Mouse (Mus musculus) layer of hippocampus, adult 2 months (tissue): ENCODE data around the gene Col13a1. TPM values are rescaled to one million over a fixed set of nuclear protein-coding genes. Genes with fewer than 3 reads are reported as not detected.

Experiments
- DNase-seq, 2 experiments: peaks; one replicate each; pipeline ENCODE4 v3.0.0; 2022; ENCODE audit warnings: low spot score in 2 of 2
- H3K27ac ChIP-seq: fragments of 200-600 bp; 2 replicates; pipeline ENCODE4 v1.8.1; 2022
- H3K4me3 ChIP-seq: fragments of 200-600 bp; 2 replicates; pipeline ENCODE4 v1.8.1; 2022; ENCODE audit warnings: mild to moderate bottlenecking
- CTCF ChIP-seq: fragments of 200-600 bp; conservative IDR thresholded peaks from 2 replicates; pipeline ENCODE4 v1.8.1; 2022; ENCODE audit warnings: antibody characterized with exemption, mild to moderate bottlenecking, moderate library complexity
- total RNA-seq, 2 experiments: library from RNA; stranded (reverse); gene quantifications; 2 replicates each; pipeline ENCODE4 v1.2.3; 2021

Gene Col13a1
- total RNA-seq, 2 experiments from 2014 or later, result 1.1 to 1.5 TPM

DNA sequence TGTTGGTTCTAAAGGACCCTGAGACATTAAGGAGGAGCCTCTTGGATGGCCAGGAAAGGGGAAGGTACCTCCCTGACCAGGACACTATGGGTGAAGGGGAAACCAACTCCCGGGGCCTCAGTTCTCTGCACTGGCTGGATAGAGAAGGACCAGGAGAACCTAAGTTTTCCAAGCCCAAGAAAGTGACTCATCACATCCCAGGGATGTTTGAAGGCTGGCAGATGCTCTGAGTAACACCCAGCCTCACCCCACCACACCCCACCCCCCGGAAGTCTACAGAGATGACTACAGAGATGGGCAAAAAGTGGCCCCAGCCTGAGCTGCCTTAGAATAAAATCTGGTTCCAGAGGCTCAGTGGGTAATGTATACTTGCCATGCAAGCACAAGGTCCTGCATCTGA is 34.5 kb downstream of the Col13a1 start:
- no peak for DNase-seq
- TF ChIP-seq CTCF, result no peak
- H3K4me3 ChIP-seq, result no peak overlapping the region
- no peak overlapping the region for H3K27ac ChIP-seq

GRCm38 (mm10) chr10:61943480-61943879 is 35.4 kb downstream of the Col13a1 start:
- Histone ChIP-seq H3K4me3 (no peak overlapping the region), H3K27ac (no peak overlapping the region)
- TF ChIP-seq CTCF, result no peak
- no peak for DNase-seq

DNA sequence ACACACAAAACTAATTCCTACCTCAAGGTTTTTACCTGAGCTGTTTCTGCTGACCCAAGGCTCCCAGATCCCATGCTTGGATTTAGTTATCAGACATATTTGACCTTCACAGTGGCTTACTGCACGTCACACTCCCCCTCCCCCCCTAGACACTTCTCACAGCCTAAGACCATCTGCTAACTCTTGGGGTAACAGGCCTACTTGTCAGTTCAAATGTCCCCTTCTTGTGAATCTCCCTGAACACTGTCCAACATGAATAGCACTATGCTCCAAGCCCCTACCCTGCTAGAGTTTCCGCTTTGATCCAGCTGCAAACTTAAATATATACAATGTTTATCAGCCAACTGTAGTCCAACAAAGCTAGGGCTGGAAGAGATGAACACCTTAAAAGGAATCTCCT is 36.2 kb downstream of the Col13a1 start:
- H3K27ac ChIP-seq, result no peak overlapping the region
- no peak for TF ChIP-seq CTCF
- no peak overlapping the region for H3K4me3 ChIP-seq
- no peak for DNase-seq

DNA sequence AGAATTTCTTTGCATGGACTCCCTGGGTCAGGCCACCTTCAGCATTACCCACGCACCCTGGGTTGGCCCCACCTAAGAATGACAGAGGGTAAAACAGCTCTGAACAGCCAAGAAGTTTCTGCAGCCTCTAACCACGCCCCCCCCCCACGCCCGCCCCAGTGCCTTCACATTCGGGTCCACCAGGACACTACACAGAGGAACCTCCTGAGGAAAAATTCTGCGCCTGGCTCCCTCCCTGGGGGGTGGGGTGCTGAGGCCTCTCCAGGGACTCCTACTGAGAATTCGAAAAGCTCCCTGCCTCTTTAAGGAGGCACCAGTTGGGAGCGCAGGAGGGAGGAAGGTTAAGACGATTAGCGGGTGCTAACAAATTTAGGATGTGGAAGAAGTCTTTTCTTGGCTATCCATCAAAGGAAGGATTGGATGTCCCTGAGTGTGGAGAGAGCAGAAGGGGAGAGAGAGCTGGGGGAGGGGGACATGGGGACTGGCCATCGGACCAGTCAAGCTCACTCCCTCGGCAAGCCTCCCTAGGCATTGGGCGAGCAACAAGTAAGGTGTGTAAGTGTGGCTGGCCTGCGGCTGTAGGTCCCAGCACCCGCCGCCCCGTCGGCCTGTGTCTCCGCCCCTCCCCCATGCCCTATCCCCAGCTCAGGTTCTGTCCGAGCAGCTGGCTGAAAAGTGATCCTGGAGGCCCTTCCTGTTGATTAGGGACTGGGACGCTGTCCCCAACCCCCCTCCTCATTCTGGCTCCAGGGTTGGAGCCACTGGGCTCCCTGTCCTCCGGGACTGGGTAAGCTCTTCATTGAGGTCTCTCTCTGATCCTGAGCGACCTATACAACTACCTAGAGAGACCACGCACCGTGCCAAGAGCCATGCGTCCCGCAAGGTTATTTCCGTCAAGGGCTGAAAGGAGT is 42.4 kb downstream of the Col13a1 start:
- no peak overlapping the region for H3K4me3 ChIP-seq
- H3K27ac ChIP-seq, result no peak overlapping the region
- no peak for DNase-seq

GRCm38 (mm10) chr10:61931678-61932077 is 47.2 kb downstream of the Col13a1 start:
- Histone ChIP-seq H3K4me3 (no peak overlapping the region), H3K27ac (no peak overlapping the region)
- no peak for DNase-seq
- TF ChIP-seq CTCF, result no peak

More for the DNA sequence above, 42.4 kb downstream of the Col13a1 start:
- no peak for TF ChIP-seq CTCF

- H3K27ac ChIP-seq, result no peak overlapping the region
- H3K4me3 ChIP-seq, result no peak overlapping the region
- TF ChIP-seq CTCF, result no peak
- DNase-seq, result no peak
These were observed 49.0 kb downstream of the Col13a1 start for GRCm38 (mm10) chr10:61929901-61930300.

DNA sequence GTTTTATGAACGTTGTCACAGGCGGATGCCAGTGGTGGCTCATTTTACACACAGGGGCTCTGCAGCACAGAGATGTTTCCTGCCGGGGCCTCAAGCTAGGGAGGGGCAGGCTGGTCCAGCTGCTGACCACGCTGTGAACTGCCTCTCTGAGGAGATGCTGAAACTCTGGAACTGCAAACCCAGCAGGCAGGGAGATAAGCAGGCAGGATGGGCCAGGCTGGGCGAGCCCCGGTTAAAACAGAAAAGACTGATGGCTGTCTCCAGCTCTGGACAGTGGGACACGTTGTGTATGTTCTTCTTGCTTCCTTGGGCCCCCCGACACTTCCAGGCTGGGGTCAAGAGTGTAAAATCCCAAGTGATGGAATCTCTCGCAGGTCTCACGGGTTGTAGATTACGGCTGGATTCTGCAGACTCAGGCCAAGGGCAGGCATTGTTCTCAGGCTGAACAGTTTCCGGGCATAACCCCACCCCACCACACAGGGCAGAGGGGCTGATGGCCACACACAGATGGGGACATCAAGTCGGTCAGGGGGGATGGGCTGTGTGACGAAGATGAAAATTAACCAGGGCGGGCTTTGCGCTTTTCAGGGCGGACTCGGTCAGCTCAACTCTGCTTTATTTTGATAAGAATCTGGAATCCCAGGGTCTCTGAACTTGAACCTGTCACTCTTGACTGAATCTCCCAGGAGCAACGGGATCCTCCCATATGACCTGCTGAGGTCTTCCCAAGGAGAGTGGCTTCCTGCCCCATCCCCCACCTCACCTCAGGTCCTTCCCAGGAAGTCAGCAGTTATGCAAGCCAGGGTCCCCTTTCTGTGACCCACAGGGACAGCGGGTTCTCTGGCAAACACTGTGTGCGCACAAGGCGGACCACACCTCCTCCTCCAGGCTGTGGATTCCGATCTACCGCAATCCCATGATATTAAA is 49.9 kb downstream of the Col13a1 start:
- TF ChIP-seq CTCF, result no peak
- no peak for DNase-seq
- no peak overlapping the region for H3K27ac ChIP-seq
- no peak overlapping the region for H3K4me3 ChIP-seq

- Histone ChIP-seq H3K4me3 (no peak overlapping the region), H3K27ac (no peak overlapping the region)
- no peak for TF ChIP-seq CTCF
- DNase-seq, result no peak
These were observed 53.2 kb downstream of the Col13a1 start for GRCm38 (mm10) chr10:61925691-61926090.

- DNase-seq, result no peak
These were observed 58.1 kb downstream of the Col13a1 start for GRCm38 (mm10) chr10:61920655-61921365.

DNA sequence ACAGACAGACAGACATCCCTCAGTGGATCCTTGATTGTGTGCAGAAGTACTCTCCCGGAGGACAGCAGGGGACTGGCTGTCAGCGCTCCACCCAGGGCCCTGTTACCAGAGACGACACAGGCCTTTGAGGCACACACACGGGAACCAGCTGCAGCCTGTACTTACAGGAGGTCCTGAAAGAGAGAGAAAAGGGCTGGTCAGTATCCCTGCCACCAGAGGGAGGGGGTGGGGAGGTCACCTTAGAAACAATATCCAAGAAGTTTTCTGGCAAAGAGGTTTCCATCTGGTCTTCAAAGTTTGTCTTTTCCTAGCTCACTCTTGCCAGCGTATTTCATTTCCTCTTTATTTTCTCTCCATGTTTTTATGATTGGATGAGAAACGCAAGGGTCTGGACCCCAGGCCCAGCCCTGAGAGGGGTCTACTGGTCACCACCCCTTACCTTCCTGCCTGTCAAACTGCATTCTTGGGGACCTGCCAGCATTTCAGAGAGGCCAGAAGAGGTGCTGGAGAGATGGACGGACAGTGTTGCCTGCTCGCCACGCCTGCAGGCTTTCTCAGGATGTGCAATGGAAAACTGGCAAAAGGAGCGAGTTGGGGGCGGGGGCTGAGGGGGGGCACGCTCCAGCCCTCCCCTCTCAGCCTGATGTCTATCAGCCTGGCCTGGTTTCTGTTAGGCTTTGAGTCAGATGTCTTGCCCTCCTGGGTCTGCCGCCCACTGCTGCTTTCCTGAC is 58.8 kb downstream of the Col13a1 start:
- no peak for DNase-seq
- TF ChIP-seq CTCF, result no peak

More at GRCm38 (mm10) chr10:61920655-61921365, 58.1 kb downstream of the Col13a1 start:
- Histone ChIP-seq H3K27ac (no peak overlapping the region), H3K4me3 (no peak overlapping the region)
- no peak for TF ChIP-seq CTCF

GRCm38 (mm10) chr10:61919496-61919895 is 59.4 kb downstream of the Col13a1 start:
- no peak for TF ChIP-seq CTCF
- Histone ChIP-seq H3K4me3 (no peak overlapping the region), H3K27ac (no peak overlapping the region)
- no peak for DNase-seq

More for the DNA sequence above, 58.8 kb downstream of the Col13a1 start:
- no peak overlapping the region for H3K4me3 ChIP-seq
- H3K27ac ChIP-seq, result no peak overlapping the region

DNA sequence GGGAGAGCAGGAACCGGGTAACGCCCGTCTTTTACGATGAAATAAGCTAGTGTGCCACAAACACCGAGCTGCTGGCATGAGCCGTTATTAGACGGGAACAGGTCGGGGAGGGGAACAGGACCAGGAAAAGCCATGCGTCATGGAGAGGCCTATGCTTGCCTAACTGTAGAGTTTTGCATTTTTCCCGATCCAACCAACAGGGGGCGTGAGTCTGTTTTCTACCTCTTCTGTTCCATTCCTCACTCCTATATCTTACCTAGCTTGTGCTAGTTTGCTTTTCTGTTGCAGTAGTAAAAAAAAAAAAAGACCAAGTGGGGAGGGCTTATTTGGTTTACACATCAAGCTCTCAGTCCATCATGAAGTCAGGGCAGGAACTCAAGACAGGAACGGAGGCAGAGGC is 61.8 kb downstream of the Col13a1 start:
- no peak overlapping the region for H3K4me3 ChIP-seq
- no peak for DNase-seq
- no peak overlapping the region for H3K27ac ChIP-seq
- no peak for TF ChIP-seq CTCF
